10 mouse cellular contexts compared by ENCODE assay signal in the genomic region with DNA sequence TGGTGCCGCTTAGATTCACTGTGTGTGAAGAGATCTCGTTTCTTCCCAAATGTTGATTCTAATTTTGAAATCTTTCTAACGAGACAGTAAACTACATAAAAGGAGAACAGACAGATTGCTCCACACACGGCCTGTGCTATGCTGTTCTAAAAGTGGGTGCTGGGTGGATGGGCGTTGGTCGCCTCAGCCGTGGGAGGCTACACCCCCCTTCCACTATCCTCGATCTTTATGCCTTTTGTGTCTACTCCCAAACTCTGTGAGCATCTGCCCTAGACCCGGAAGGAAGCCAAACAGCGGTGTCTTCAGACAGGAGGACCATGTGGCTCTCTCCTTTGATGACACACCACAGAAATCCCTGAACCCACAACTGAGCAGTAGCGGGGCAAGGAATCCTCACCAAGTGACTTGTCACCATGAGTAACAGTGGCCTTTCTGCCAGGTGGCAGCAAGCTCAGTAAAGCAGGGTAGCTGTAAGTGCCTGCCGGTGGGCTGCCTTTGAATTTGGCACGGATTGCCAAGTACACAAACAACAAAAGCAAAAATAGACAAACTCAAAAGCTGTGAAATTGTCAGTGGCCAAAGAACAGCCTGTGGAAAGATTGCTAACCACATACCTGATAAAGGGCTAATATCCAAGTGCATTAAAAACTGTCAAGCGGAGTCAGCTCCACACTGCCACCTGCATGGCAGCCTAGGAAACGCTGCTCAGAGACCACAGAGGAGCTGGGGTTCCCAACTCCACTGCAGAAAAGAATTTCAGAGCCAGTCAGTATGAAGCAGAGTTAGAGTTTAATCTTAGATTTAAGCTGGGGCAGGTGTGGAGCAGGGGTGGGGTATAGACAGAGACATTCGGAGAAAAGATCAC. TPM values are rescaled to one million over a fixed set of nuclear protein-coding genes. Genes with fewer than 3 reads are reported as not detected.
DNase-seq lines count a peak whose midpoint lies in the region; ATAC-seq and TF ChIP-seq lines count a peak whose summit lies in the region.
"Had no signal": no experiment of that assay in that cellular context is flagged by ENCODE, and none has a peak within 500 bp of the region (broad histone marks: within the 10 kb centered on the region; RNA-seq: fewer than 3 reads in every experiment).

No protein-coding gene starts in this region.

- H3K9me3 ChIP-seq in liver, embryonic 12.5 days (replicated peaks): no peaks in the 10 kb centered on the region
- no peaks in the 10 kb centered on the region for H3K9me3 ChIP-seq in embryonic facial prominence, embryonic 14.5 days (ENCODE audit: control insufficient read depth, low read length)
- no peaks in the 10 kb centered on the region for H3K9me3 ChIP-seq in hindbrain, postnatal 0 days (ENCODE audit: low read length)
- H3K9me3 ChIP-seq in limb, embryonic 10.5 days (replicated peaks): no peaks in the 10 kb centered on the region
- H3K9me3 ChIP-seq: midbrain, embryonic 12.5 days had no signal

- peak; percentile 63 for DNase-seq in liver, adult 2 months (ENCODE audit: extremely low read depth, low read depth, low spot score)
- DNase-seq in adrenal gland, adult 18-20 months (ENCODE audit: low spot score in 2 of 2): peak; percentile 49 to 60
- peak; percentile 65 for DNase-seq in embryonic facial prominence, embryonic 14.5 days (ENCODE audit: low spot score)
- peak; percentile 84 for DNase-seq in hindbrain, postnatal 0 days (ENCODE audit: low spot score)
- DNase-seq in limb, embryonic 10.5 days (ENCODE audit: low spot score): peak; percentile 61
- peak; percentile 27 for DNase-seq in retina, postnatal 7 days (ENCODE audit: low read depth, low spot score)
- no peak for DNase-seq in thymus, postnatal 25 days

- ATAC-seq in liver, embryonic 12.5 days: no peak
- peak; percentile 27; the same call in 1 of the 2 replicates for ATAC-seq in embryonic facial prominence, embryonic 14.5 days (ENCODE audit: low read depth)
- ATAC-seq in hindbrain, postnatal 0 days: no peak; the same call in 1 of the 2 replicates

- no peak for TF ChIP-seq POLR2A in liver, adult 2 months (IDR thresholded peaks at IDR 0.05; ENCODE audit: extremely low read depth, insufficient read depth, low read length)

- H3K4me2 ChIP-seq in liver, embryonic 12.5 days: no peak overlapping the region
- H3K4me2 ChIP-seq in embryonic facial prominence, embryonic 14.5 days (ENCODE audit: low read depth, low read length): no peak overlapping the region
- no peak overlapping the region for H3K4me2 ChIP-seq in hindbrain, postnatal 0 days (ENCODE audit: low read depth, low read length)
- H3K4me2 ChIP-seq: midbrain, embryonic 12.5 days had no signal

- peak; percentile 91 for TF ChIP-seq CTCF in liver, adult 2 months (IDR thresholded peaks at IDR 0.05; ENCODE audit: low read depth, low read length)
- TF ChIP-seq CTCF in hindbrain, postnatal 0 days (IDR thresholded peaks at IDR 0.05; ENCODE audit: low read depth): peak; percentile 88

- no peaks in the 10 kb centered on the region for H3K27me3 ChIP-seq in liver, adult 2 months (ENCODE audit: control insufficient read depth, insufficient read depth, low read length)
- H3K27me3 ChIP-seq in liver, embryonic 12.5 days (replicated peaks): peaks cover 33% of the 10 kb centered on the region
- H3K27me3 ChIP-seq in embryonic facial prominence, embryonic 14.5 days (replicated peaks; ENCODE audit: control insufficient read depth, insufficient read depth, low read length): no peaks in the 10 kb centered on the region
- no peaks in the 10 kb centered on the region for H3K27me3 ChIP-seq in hindbrain, postnatal 0 days (ENCODE audit: insufficient read depth, low read length)
- no peaks in the 10 kb centered on the region for H3K27me3 ChIP-seq in limb, embryonic 10.5 days (ENCODE audit: low read depth, poor library complexity, severe bottlenecking)

- H3K9ac ChIP-seq in liver, adult 2 months (ENCODE audit: low read depth, low read length): no peak overlapping the region
- no peak overlapping the region for H3K9ac ChIP-seq in liver, embryonic 12.5 days
- H3K9ac ChIP-seq in embryonic facial prominence, embryonic 14.5 days (ENCODE audit: low read depth, low read length): no peak overlapping the region
- no peak overlapping the region for H3K9ac ChIP-seq in hindbrain, postnatal 0 days (replicated peaks; ENCODE audit: low read length)
- H3K9ac ChIP-seq: midbrain, embryonic 12.5 days had no signal

- no peaks in the 10 kb centered on the region for H3K4me1 ChIP-seq in liver, adult 2 months (ENCODE audit: control insufficient read depth, insufficient read depth, low read length)
- no peaks in the 10 kb centered on the region for H3K4me1 ChIP-seq in liver, embryonic 12.5 days
- H3K4me1 ChIP-seq in embryonic facial prominence, embryonic 14.5 days (ENCODE audit: control insufficient read depth, insufficient read depth, low read length): peaks cover 8% of the 10 kb centered on the region; the same call in 1 of the 2 replicates
- H3K4me1 ChIP-seq in hindbrain, postnatal 0 days (ENCODE audit: insufficient read depth, low read length): no peaks in the 10 kb centered on the region
- H3K4me1 ChIP-seq in limb, embryonic 10.5 days: peaks cover 20% of the 10 kb centered on the region

- H3K79me2 ChIP-seq in liver, adult 2 months (ENCODE audit: control insufficient read depth, insufficient read depth, low read length): no peaks in the 10 kb centered on the region

- H3K4me3 ChIP-seq in liver, adult 2 months (ENCODE audit: insufficient read depth, low read depth, low read length): no peak overlapping the region
- no peak overlapping the region for H3K4me3 ChIP-seq in liver, embryonic 12.5 days
- no peak overlapping the region for H3K4me3 ChIP-seq in embryonic facial prominence, embryonic 14.5 days (ENCODE audit: low read depth, low read length)
- no peak overlapping the region for H3K4me3 ChIP-seq in hindbrain, postnatal 0 days (ENCODE audit: low read length)
- H3K4me3 ChIP-seq in limb, embryonic 10.5 days: no peak overlapping the region
- H3K4me3 ChIP-seq: erythroblast, embryonic 14.5 days; midbrain, embryonic 12.5 days had no signal

- H3K27ac ChIP-seq in liver, adult 2 months (replicated peaks; ENCODE audit: insufficient read depth, low read depth, low read length): no peak overlapping the region
- no peak overlapping the region for H3K27ac ChIP-seq in liver, embryonic 12.5 days
- no peak overlapping the region for H3K27ac ChIP-seq in embryonic facial prominence, embryonic 14.5 days (replicated peaks; ENCODE audit: low read depth, low read length)
- no peak overlapping the region for H3K27ac ChIP-seq in hindbrain, postnatal 0 days
- H3K27ac ChIP-seq in limb, embryonic 10.5 days: no peak overlapping the region
- H3K27ac ChIP-seq: midbrain, embryonic 12.5 days had no signal

- 63% methylated on average over 16 of the region's 16 CpGs for WGBS in liver, adult 2 months
- WGBS in liver, embryonic 12.5 days (ENCODE audit: insufficient replicate concordance): 55% methylated on average over 16 of the region's 16 CpGs
- WGBS in embryonic facial prominence, embryonic 14.5 days: 67% methylated on average over 16 of the region's 16 CpGs
- WGBS in hindbrain, postnatal 0 days: 63% methylated on average over 16 of the region's 16 CpGs
- WGBS in limb, embryonic 10.5 days: 72% methylated on average over 16 of the region's 16 CpGs

- H3K36me3 ChIP-seq in liver, adult 2 months (ENCODE audit: control insufficient read depth, insufficient read depth, low read length): no peaks in the 10 kb centered on the region
- no peaks in the 10 kb centered on the region for H3K36me3 ChIP-seq in liver, embryonic 12.5 days
- no peaks in the 10 kb centered on the region for H3K36me3 ChIP-seq in embryonic facial prominence, embryonic 14.5 days (ENCODE audit: control insufficient read depth, insufficient read depth, low read length)
- H3K36me3 ChIP-seq in hindbrain, postnatal 0 days (ENCODE audit: insufficient read depth, low read length): no peaks in the 10 kb centered on the region
- no peaks in the 10 kb centered on the region for H3K36me3 ChIP-seq in limb, embryonic 10.5 days
- H3K36me3 ChIP-seq: midbrain, embryonic 12.5 days had no signal

RNA-seq across cellular contexts. Expression of gene Rab4a, which starts 37.1 kb away (rescaled TPM):
- 15.4 and 15.7 TPM in 2 replicates for total RNA-seq in liver, adult 2 months (2014; rRNA removed)
- polyA plus RNA-seq in liver, adult 2 months (2012; rRNA removed): 24.4 and 24.6 TPM in 2 replicates
- polyA plus RNA-seq in liver, embryonic 12.5 days (2016; fragmentation: Nextera tagmentation; extraction: Ambion mirVana): 36.3 and 38.3 TPM in 2 replicates
- 10 to 100 TPM; 25.5 to 25.9 TPM for total RNA-seq in adrenal gland, adult 18-20 months (2021)
- polyA plus RNA-seq in embryonic facial prominence, embryonic 14.5 days (2014; fragmentation: Nextera tagmentation; extraction: Ambion mirVana): 46.6 and 46.8 TPM in 2 replicates
- 46.3 and 58.3 TPM in 2 replicates for total RNA-seq in hindbrain, postnatal 0 days (2014; rRNA removed)
- 94.7 and 96.8 TPM in 2 replicates for polyA plus RNA-seq in hindbrain, postnatal 0 days (2015; fragmentation: Nextera tagmentation; extraction: Ambion mirVana)
- 58.2 and 61.8 TPM in 2 replicates for polyA plus RNA-seq in limb, embryonic 10.5 days (2016; fragmentation: Nextera tagmentation; extraction: Ambion mirVana)
